Mouse (Mus musculus) heart, embryonic 12.5 days (tissue): ENCODE results near the gene Wnt4. TPM values are rescaled to one million over a fixed set of nuclear protein-coding genes. Genes with fewer than 3 reads are reported as not detected.

Experiments
- ATAC-seq: fragments of 200-750 bp; cut with Nextera tagmentation; 2 replicates; pipeline ENCODE4 v1.8.0; 2017; ENCODE audit warnings: moderate TSS enrichment, moderate library complexity; ENCODE audit not compliant: insufficient number of reproducible peaks, low FRiP score
- H3K27ac ChIP-seq: fragments of 300-500 bp; sonication (generic); 2 replicates; pipeline ENCODE4 v1.5.1; 2016; ENCODE audit warnings: mild to moderate bottlenecking, moderate library complexity; ENCODE audit not compliant: poor library complexity, severe bottlenecking
- H3K27me3 ChIP-seq: fragments of 300-500 bp; sonication (generic); replicated peaks from 2 replicates; pipeline ENCODE4 v1.6.1; 2016; ENCODE audit warnings: mild to moderate bottlenecking, moderate library complexity
- H3K36me3 ChIP-seq: fragments of 300-500 bp; sonication (generic); 2 replicates; pipeline ENCODE4 v1.6.1; 2016; ENCODE audit warnings: mild to moderate bottlenecking, moderate library complexity
- H3K4me1 ChIP-seq: fragments of 300-500 bp; sonication (generic); replicated peaks from 2 replicates; pipeline ENCODE4 v1.6.1; 2016; ENCODE audit warnings: mild to moderate bottlenecking
- H3K4me2 ChIP-seq: fragments of 300-500 bp; sonication (generic); 2 replicates; pipeline ENCODE4 v1.6.1; 2016; ENCODE audit warnings: mild to moderate bottlenecking, moderate library complexity
- H3K4me3 ChIP-seq: fragments of 300-500 bp; sonication (generic); 2 replicates; pipeline ENCODE4 v1.5.1; 2016; ENCODE audit warnings: mild to moderate bottlenecking
- H3K9ac ChIP-seq: fragments of 300-500 bp; sonication (generic); 2 replicates; pipeline ENCODE4 v1.6.1; 2016; ENCODE audit warnings: mild to moderate bottlenecking, moderate library complexity
- H3K9me3 ChIP-seq: fragments of 300-500 bp; sonication (generic); replicated peaks from 2 replicates; pipeline ENCODE4 v1.6.1; 2016; ENCODE audit warnings: mild to moderate bottlenecking, moderate library complexity
- WGBS: fragments of 180-500 bp; shearing (Covaris S2); methylation state at CpG from one replicate; pipeline ENCODE4 v1.1.7; 2016; 5-methylcytosine and 5-hydroxymethylcytosine counted together
- polyA plus RNA-seq: library from polyadenylated mRNA; unstranded; fragments of >200 nt; fragmentation: Nextera tagmentation; extraction: Ambion mirVana; gene quantifications from 2 replicates; pipeline ENCODE4 v1.2.1, GENCODE M21; 2016

Wnt4 gene
- polyA plus RNA-seq, 1 experiment from 2014 or later = 3.1 TPM

GRCm38 (mm10) chr4:137278144-137279040, 1.1 kb downstream of the Wnt4 start:
- Histone ChIP-seq H3K4me3 (peak overlapping the region; percentile 64), H3K36me3 (no peaks in the 10 kb centered on the region), H3K9me3 (no peaks in the 10 kb centered on the region), H3K9ac (peak overlapping the region; percentile 68), H3K4me2 (peak overlapping the region; percentile 89), H3K27ac (no peak overlapping the region), H3K27me3 (peaks cover 87% of the 10 kb centered on the region), H3K4me1 (peaks cover 44% of the 10 kb centered on the region)
- 3% methylated on average over 22 of the region's 22 CpGs for WGBS
- no peak for ATAC-seq

GRCm38 (mm10) chr4:137279346-137279745, 2.1 kb downstream of the Wnt4 start:
- Histone ChIP-seq H3K4me2 (no peak overlapping the region), H3K9ac (no peak overlapping the region), H3K4me1 (peaks cover 40% of the 10 kb centered on the region), H3K36me3 (no peaks in the 10 kb centered on the region), H3K9me3 (no peaks in the 10 kb centered on the region), H3K27ac (no peak overlapping the region), H3K27me3 (peaks cover 96% of the 10 kb centered on the region), H3K4me3 (no peak overlapping the region)
- WGBS = 22% methylated on average over 5 of the region's 5 CpGs
- no peak for ATAC-seq

DNA sequence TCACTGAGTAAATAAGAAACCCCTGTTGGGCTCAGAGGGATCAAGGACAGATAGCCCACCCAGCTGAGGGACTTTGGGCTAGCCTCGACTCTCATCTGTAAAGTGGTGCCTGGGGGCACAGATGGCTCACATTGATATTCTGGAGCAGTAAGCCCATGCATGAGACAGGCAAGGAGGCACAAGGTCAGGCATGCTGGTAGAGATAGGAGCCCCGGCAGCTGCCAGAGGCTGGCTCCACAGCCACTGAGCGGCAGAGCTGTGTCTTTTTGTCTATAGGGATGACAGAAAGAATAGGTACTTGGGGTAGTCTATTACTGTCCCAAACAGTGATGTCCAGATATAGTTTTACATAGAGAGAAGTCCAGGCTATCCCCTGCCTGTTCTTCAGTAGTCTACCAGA, 4.0 kb downstream of the Wnt4 start:
- 65% methylated on average over 3 of the region's 3 CpGs for WGBS

DNA sequence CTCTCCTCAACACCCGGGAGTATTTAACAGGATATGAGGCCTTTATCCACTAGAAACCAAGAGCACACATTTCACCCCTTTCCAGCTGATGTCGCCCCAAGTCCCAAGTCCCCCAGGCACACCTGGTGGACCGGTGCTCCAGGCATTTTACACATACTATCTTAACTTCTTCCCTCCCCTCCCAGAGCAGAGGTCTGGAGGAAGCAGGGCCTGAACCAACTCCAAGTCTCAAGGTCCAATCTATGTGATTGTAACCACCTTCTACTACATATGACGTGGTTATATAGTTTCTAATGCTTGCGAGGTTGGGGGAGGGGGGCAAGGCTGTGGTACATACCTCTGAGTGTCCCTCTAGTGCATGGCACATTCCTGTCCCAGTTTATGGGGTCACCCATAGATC, 4.8 kb downstream of the Wnt4 start:
- Histone ChIP-seq H3K36me3 (no peaks in the 10 kb centered on the region), H3K27me3 (peaks cover 85% of the 10 kb centered on the region), H3K4me2 (no peak overlapping the region), H3K9ac (no peak overlapping the region), H3K27ac (no peak overlapping the region), H3K4me3 (no peak overlapping the region), H3K9me3 (no peaks in the 10 kb centered on the region), H3K4me1 (peaks cover 27% of the 10 kb centered on the region)
- no peak for ATAC-seq
- 76% methylated on average over 5 of the region's 5 CpGs for WGBS

More for the DNA sequence above, 4.0 kb downstream of the Wnt4 start:
- Histone ChIP-seq H3K9me3 (no peaks in the 10 kb centered on the region), H3K27ac (no peak overlapping the region), H3K9ac (no peak overlapping the region), H3K27me3 (peaks cover 92% of the 10 kb centered on the region), H3K4me3 (no peak overlapping the region), H3K4me2 (no peak overlapping the region), H3K4me1 (peaks cover 36% of the 10 kb centered on the region), H3K36me3 (no peaks in the 10 kb centered on the region)
- ATAC-seq = no peak

GRCm38 (mm10) chr4:137282584-137283406, 5.5 kb downstream of the Wnt4 start:
- ATAC-seq = 0 out of 2 replicates have a peak, but pooled peaks have one; percentile 37
- Histone ChIP-seq H3K9me3 (no peaks in the 10 kb centered on the region), H3K4me3 (no peak overlapping the region), H3K9ac (no peak overlapping the region), H3K36me3 (no peaks in the 10 kb centered on the region), H3K4me2 (peak overlapping the region; percentile 35; the same call in 1 of the 2 replicates), H3K4me1 (peaks cover 22% of the 10 kb centered on the region), H3K27me3 (peaks cover 81% of the 10 kb centered on the region), H3K27ac (no peak overlapping the region)
- 9% methylated on average over 17 of the region's 17 CpGs for WGBS

GRCm38 (mm10) chr4:137283407-137283732, 6.1 kb downstream of the Wnt4 start:
- H3K4me3 ChIP-seq = no peak overlapping the region
- ATAC-seq = no peak
- H3K4me2 ChIP-seq = 0 out of 2 replicates have a peak overlapping the region, but pooled peaks have one; percentile 35
- WGBS = 10% methylated on average over 4 of the region's 4 CpGs
- H3K9ac ChIP-seq = no peak overlapping the region
- H3K27ac ChIP-seq = no peak overlapping the region
- peaks cover 75% of the 10 kb centered on the region for H3K27me3 ChIP-seq
- no peaks in the 10 kb centered on the region for H3K9me3 ChIP-seq
- H3K36me3 ChIP-seq = no peaks in the 10 kb centered on the region
- peaks cover 17% of the 10 kb centered on the region for H3K4me1 ChIP-seq

- no peak for ATAC-seq
- 74% methylated on average over 15 of the region's 15 CpGs for WGBS
- Histone ChIP-seq H3K27me3 (peaks cover 49% of the 10 kb centered on the region), H3K27ac (no peak overlapping the region), H3K9ac (no peak overlapping the region), H3K4me1 (peaks cover 15% of the 10 kb centered on the region), H3K36me3 (no peaks in the 10 kb centered on the region), H3K4me2 (no peak overlapping the region), H3K9me3 (no peaks in the 10 kb centered on the region), H3K4me3 (no peak overlapping the region)
Measured at GRCm38 (mm10) chr4:137285876-137286661, 8.8 kb downstream of the Wnt4 start.

GRCm38 (mm10) chr4:137286662-137286953, 9.3 kb downstream of the Wnt4 start:
- Histone ChIP-seq H3K27ac (no peak overlapping the region), H3K4me2 (no peak overlapping the region), H3K9ac (no peak overlapping the region), H3K9me3 (no peaks in the 10 kb centered on the region), H3K27me3 (peaks cover 44% of the 10 kb centered on the region), H3K4me1 (peaks cover 15% of the 10 kb centered on the region), H3K4me3 (no peak overlapping the region), H3K36me3 (no peaks in the 10 kb centered on the region)
- 50% methylated on average over 8 of the region's 8 CpGs for WGBS
- no peak for ATAC-seq

GRCm38 (mm10) chr4:137287206-137287605, 9.9 kb downstream of the Wnt4 start:
- no peak for ATAC-seq
- H3K4me2 ChIP-seq = no peak overlapping the region
- H3K9ac ChIP-seq = no peak overlapping the region
- H3K36me3 ChIP-seq = no peaks in the 10 kb centered on the region
- H3K9me3 ChIP-seq = no peaks in the 10 kb centered on the region
- peaks cover 13% of the 10 kb centered on the region for H3K4me1 ChIP-seq
- peaks cover 38% of the 10 kb centered on the region for H3K27me3 ChIP-seq
- H3K4me3 ChIP-seq = no peak overlapping the region
- 78% methylated on average over 13 of the region's 13 CpGs for WGBS
- no peak overlapping the region for H3K27ac ChIP-seq

DNA sequence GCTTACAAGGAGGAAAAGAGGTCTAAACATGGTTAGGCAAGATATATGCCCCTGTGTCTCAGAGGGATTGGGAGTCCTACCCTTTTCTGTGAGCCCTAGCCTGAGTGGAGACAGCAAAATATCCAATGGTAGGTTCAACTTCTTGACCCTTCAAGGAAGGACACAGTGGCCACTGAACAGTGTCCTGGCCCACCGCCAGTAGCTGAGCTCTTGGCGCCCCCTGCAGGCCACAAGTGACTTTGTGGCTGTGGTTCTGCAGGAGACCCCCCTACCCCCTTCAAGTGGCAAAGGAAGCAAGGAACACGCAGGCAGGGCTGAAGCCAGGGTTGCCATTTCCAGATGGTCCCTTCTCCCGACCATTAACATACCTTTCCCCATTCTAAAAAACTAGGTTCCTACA, 10.5 kb downstream of the Wnt4 start:
- no peak overlapping the region for H3K27ac ChIP-seq
- no peak overlapping the region for H3K4me3 ChIP-seq
- H3K9me3 ChIP-seq = no peaks in the 10 kb centered on the region
- no peak overlapping the region for H3K4me2 ChIP-seq
- H3K27me3 ChIP-seq = peaks cover 32% of the 10 kb centered on the region
- ATAC-seq = no peak
- H3K4me1 ChIP-seq = peaks cover 8% of the 10 kb centered on the region
- H3K9ac ChIP-seq = no peak overlapping the region
- H3K36me3 ChIP-seq = no peaks in the 10 kb centered on the region
- 6% methylated on average over 4 of the region's 4 CpGs for WGBS

DNA sequence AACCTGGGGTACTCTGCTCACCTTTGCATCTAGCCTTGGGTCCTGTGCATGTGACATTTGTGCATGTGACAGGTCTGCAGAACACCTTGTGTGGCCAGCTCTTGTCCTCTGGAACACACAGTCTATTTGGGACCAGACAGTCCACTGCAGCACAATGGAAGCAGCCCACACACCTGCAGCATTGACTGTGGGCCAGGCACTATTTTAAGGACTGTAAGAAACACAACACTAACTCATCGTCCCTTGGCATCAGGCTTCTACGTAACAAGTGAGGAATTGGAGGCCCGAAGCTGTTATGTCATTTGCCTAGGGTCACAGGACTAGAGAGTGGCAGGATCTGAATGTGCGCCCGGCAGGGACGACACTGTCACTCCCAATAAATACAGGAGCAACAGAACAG, 12.4 kb downstream of the Wnt4 start:
- H3K36me3 ChIP-seq = no peaks in the 10 kb centered on the region
- H3K4me3 ChIP-seq = no peak overlapping the region
- H3K4me1 ChIP-seq = no peaks in the 10 kb centered on the region
- WGBS = 82% methylated on average over 6 of the region's 6 CpGs
- peaks cover 14% of the 10 kb centered on the region for H3K27me3 ChIP-seq
- H3K27ac ChIP-seq = no peak overlapping the region
- H3K9me3 ChIP-seq = no peaks in the 10 kb centered on the region
- no peak overlapping the region for H3K9ac ChIP-seq
- no peak overlapping the region for H3K4me2 ChIP-seq
- no peak for ATAC-seq
